Mouse (Mus musculus): ENCODE data around the gene Epb42. TPM values are rescaled to one million over a fixed set of nuclear protein-coding genes. Genes with fewer than 3 reads are reported as not detected.
"Not testable (repeated sequence)": the region's sequence is repeated elsewhere in the genome, so short reads cannot be mapped to it uniquely, and the experiment has no call there.

Epb42 gene
- total and polyA plus RNA-seq, 3 experiments, result 1.1 to 88.7 (median 6.2) TPM

- no peaks in the 10 kb centered on the region for H3K27me3 ChIP-seq (ENCODE audit: insufficient read depth, low read length)
- no peak overlapping the region for H3K4me3 ChIP-seq (ENCODE audit: low read depth, low read length)
- TF ChIP-seq TAL1 (conservative IDR thresholded peaks at IDR 0.05; ENCODE audit: low read depth, low read length) (no peak), CTCF (IDR thresholded peaks at IDR 0.05; ENCODE audit: low read depth, low read length) (peak; percentile 17; the same call in 1 of the 2 replicates)
- peaks cover 13% of the 10 kb centered on the region for H3K36me3 ChIP-seq (replicated peaks)
- H3K9me3 ChIP-seq (replicated peaks), result no peaks in the 10 kb centered on the region
- H3K4me1 ChIP-seq (ENCODE audit: insufficient read depth, low read depth, low read length), result peaks cover 19% of the 10 kb centered on the region
- peak; percentile 24 for DNase-seq (ENCODE audit: low spot score)
- no peak for ATAC-seq (ENCODE audit: extremely low read depth, insufficient number of reproducible peaks, low FRiP score, poor library complexity, severe bottlenecking)
These were observed 60.6 kb downstream of the Epb42 start for GRCm38 (mm10) chr2:120976308-120976707.

- DNase-seq (ENCODE audit: low spot score) (no peak), ATAC-seq (ENCODE audit: extremely low read depth, insufficient number of reproducible peaks, low FRiP score, poor library complexity, severe bottlenecking) (no peak)
- Histone ChIP-seq H3K27me3 (ENCODE audit: insufficient read depth, low read length) (no peaks in the 10 kb centered on the region), H3K9me3 (replicated peaks) (no peaks in the 10 kb centered on the region), H3K36me3 (replicated peaks) (no peaks in the 10 kb centered on the region), H3K4me1 (ENCODE audit: insufficient read depth, low read depth, low read length) (peaks cover 28% of the 10 kb centered on the region), H3K4me3 (ENCODE audit: low read depth, low read length) (no peak overlapping the region)
- TF ChIP-seq POLR2AphosphoS5 (IDR thresholded peaks at IDR 0.05; ENCODE audit: insufficient replicate concordance, low read depth, low read length) (no peak), GATA2 (IDR thresholded peaks at IDR 0.05; ENCODE audit: borderline replicate concordance, low read depth, low read length) (no peak), CTCF (IDR thresholded peaks at IDR 0.05; ENCODE audit: low read depth, low read length) (no peak), GATA1 (IDR thresholded peaks at IDR 0.05; ENCODE audit: borderline replicate concordance, low read length) (no peak), TAL1 (conservative IDR thresholded peaks at IDR 0.05; ENCODE audit: low read depth, low read length) (no peak)
These were observed 63.9 kb downstream of the Epb42 start for GRCm38 (mm10) chr2:120972964-120973363.

GRCm38 (mm10) chr2:120972257-120972656 lies 64.6 kb downstream of the Epb42 start:
- ATAC-seq (ENCODE audit: extremely low read depth, insufficient number of reproducible peaks, low FRiP score, poor library complexity, severe bottlenecking); H3K27me3 ChIP-seq (ENCODE audit: insufficient read depth, low read length); H3K4me3 ChIP-seq (ENCODE audit: low read depth, low read length); H3K9me3 ChIP-seq (replicated peaks); H3K36me3 ChIP-seq (replicated peaks); DNase-seq (ENCODE audit: low spot score): not testable (repeated sequence)
- H3K4me1 ChIP-seq (ENCODE audit: insufficient read depth, low read depth, low read length), result peaks cover 26% of the 10 kb centered on the region

- peaks cover 8% of the 10 kb centered on the region for H3K36me3 ChIP-seq (replicated peaks)
- H3K4me1 ChIP-seq (ENCODE audit: insufficient read depth, low read depth, low read length), result peaks cover 26% of the 10 kb centered on the region
- H3K27me3 ChIP-seq (ENCODE audit: insufficient read depth, low read length), result no peaks in the 10 kb centered on the region
- DNase-seq (ENCODE audit: low spot score) (no peak), ATAC-seq (ENCODE audit: extremely low read depth, insufficient number of reproducible peaks, low FRiP score, poor library complexity, severe bottlenecking) (no peak)
- no peaks in the 10 kb centered on the region for H3K9me3 ChIP-seq (replicated peaks)
- H3K4me3 ChIP-seq (ENCODE audit: low read depth, low read length), result no peak overlapping the region; the same call in 1 of the 2 replicates
- no peak for TF ChIP-seq GATA2 (IDR thresholded peaks at IDR 0.05; ENCODE audit: borderline replicate concordance, low read depth, low read length)
- no peak for TF ChIP-seq POLR2AphosphoS5 (IDR thresholded peaks at IDR 0.05; ENCODE audit: insufficient replicate concordance, low read depth, low read length)
- TF ChIP-seq CTCF (IDR thresholded peaks at IDR 0.05; ENCODE audit: low read depth, low read length), result no peak
- TF ChIP-seq TAL1 (conservative IDR thresholded peaks at IDR 0.05; ENCODE audit: low read depth, low read length), result no peak
These were observed 65.1 kb downstream of the Epb42 start for GRCm38 (mm10) chr2:120971766-120972165.

- peak; percentile 91 for DNase-seq (ENCODE audit: low spot score)
- peak; percentile 79 for ATAC-seq (ENCODE audit: extremely low read depth, insufficient number of reproducible peaks, low FRiP score, poor library complexity, severe bottlenecking)
- Histone ChIP-seq H3K36me3 (replicated peaks) (peaks cover 17% of the 10 kb centered on the region), H3K9me3 (replicated peaks) (no peaks in the 10 kb centered on the region), H3K4me1 (ENCODE audit: insufficient read depth, low read depth, low read length) (peaks cover 31% of the 10 kb centered on the region), H3K27me3 (ENCODE audit: insufficient read depth, low read length) (no peaks in the 10 kb centered on the region), H3K4me3 (ENCODE audit: low read depth, low read length) (peak within 1 kb of the TSS; percentile 89)
- TF ChIP-seq TAL1 (conservative IDR thresholded peaks at IDR 0.05; ENCODE audit: low read depth, low read length), result no peak
- TF ChIP-seq POLR2AphosphoS5 (IDR thresholded peaks at IDR 0.05; ENCODE audit: insufficient replicate concordance, low read depth, low read length), result no peak
- no peak for TF ChIP-seq CTCF (IDR thresholded peaks at IDR 0.05; ENCODE audit: low read depth, low read length)
- TF ChIP-seq GATA1 (IDR thresholded peaks at IDR 0.05; ENCODE audit: borderline replicate concordance, low read length), result no peak
- no peak for TF ChIP-seq GATA2 (IDR thresholded peaks at IDR 0.05; ENCODE audit: borderline replicate concordance, low read depth, low read length)
These were observed 66.3 kb downstream of the Epb42 start, which contains the start of gene Ubr1 for GRCm38 (mm10) chr2:120970559-120971080. Gene Ubr1 (minus strand): TSS chr2:120970715.

- DNase-seq (ENCODE audit: low spot score) (peak; percentile 10), ATAC-seq (ENCODE audit: extremely low read depth, insufficient number of reproducible peaks, low FRiP score, poor library complexity, severe bottlenecking) (no peak)
- Histone ChIP-seq H3K36me3 (replicated peaks) (peaks cover 19% of the 10 kb centered on the region), H3K27me3 (ENCODE audit: insufficient read depth, low read length) (no peaks in the 10 kb centered on the region), H3K4me3 (ENCODE audit: low read depth, low read length) (peak overlapping the region; percentile 89), H3K9me3 (replicated peaks) (no peaks in the 10 kb centered on the region), H3K4me1 (ENCODE audit: insufficient read depth, low read depth, low read length) (peaks cover 31% of the 10 kb centered on the region)
- TF ChIP-seq TAL1 (conservative IDR thresholded peaks at IDR 0.05; ENCODE audit: low read depth, low read length) (no peak), POLR2AphosphoS5 (IDR thresholded peaks at IDR 0.05; ENCODE audit: insufficient replicate concordance, low read depth, low read length) (no peak), GATA1 (IDR thresholded peaks at IDR 0.05; ENCODE audit: borderline replicate concordance, low read length) (no peak), GATA2 (IDR thresholded peaks at IDR 0.05; ENCODE audit: borderline replicate concordance, low read depth, low read length) (no peak), CTCF (IDR thresholded peaks at IDR 0.05; ENCODE audit: low read depth, low read length) (no peak)
These were observed 66.8 kb downstream of the Epb42 start for GRCm38 (mm10) chr2:120970045-120970539.

Other genes starting within 250 kb of the Epb42 start
- gene Cdan1, start 186.9 kb downstream of the Epb42 start, total RNA-seq (2014; fragmentation: Nextera tagmentation), result 26.2 and 33.2 TPM in 2 replicates
- 18.4 and 19.9 TPM in 2 replicates for gene Cdan1, start 186.9 kb downstream of the Epb42 start, total RNA-seq (2017)
- gene Cdan1, start 186.9 kb downstream of the Epb42 start, polyA plus RNA-seq (2012), result 63.1 and 92.7 TPM in 2 replicates
- gene Ttbk2, start 186.5 kb downstream of the Epb42 start, total RNA-seq (2014; fragmentation: Nextera tagmentation), result 7.1 and 9.2 TPM in 2 replicates
- gene Ttbk2, start 186.5 kb downstream of the Epb42 start, total RNA-seq (2017), result 7.3 and 8.4 TPM in 2 replicates
- 4.9 and 5.8 TPM in 2 replicates for gene Ttbk2, start 186.5 kb downstream of the Epb42 start, polyA plus RNA-seq (2012)
- 49.1 and 49.4 TPM in 2 replicates for gene Ubr1, start 66.4 kb downstream of the Epb42 start, total RNA-seq (2014; fragmentation: Nextera tagmentation)
- gene Ubr1, start 66.4 kb downstream of the Epb42 start, total RNA-seq (2017), result 27.6 and 33.2 TPM in 2 replicates
- gene Ubr1, start 66.4 kb downstream of the Epb42 start, polyA plus RNA-seq (2012), result 19.7 and 26.5 TPM in 2 replicates
- 16.9 and 22.8 TPM in 2 replicates for gene Tmem62, start 60.1 kb downstream of the Epb42 start, total RNA-seq (2014; fragmentation: Nextera tagmentation)
- gene Tmem62, start 60.1 kb downstream of the Epb42 start, total RNA-seq (2017), result 16.7 and 19.5 TPM in 2 replicates
- gene Tmem62, start 60.1 kb downstream of the Epb42 start, polyA plus RNA-seq (2012), result 1.7 and 2.1 TPM in 2 replicates
- 53.7 and 55.4 TPM in 2 replicates for gene Ccndbp1, start 28.7 kb downstream of the Epb42 start, total RNA-seq (2014; fragmentation: Nextera tagmentation)
- 66.2 and 70.5 TPM in 2 replicates for gene Ccndbp1, start 28.7 kb downstream of the Epb42 start, total RNA-seq (2017)
- 8.0 and 14.7 TPM in 2 replicates for gene Ccndbp1, start 28.7 kb downstream of the Epb42 start, polyA plus RNA-seq (2012)
- not detected in 2 replicates for gene Tgm5, start 48.8 kb upstream of the Epb42 start, total RNA-seq (2014; fragmentation: Nextera tagmentation)
- 0.11 TPM in 1 of 2 replicates, not detected in the other for gene Tgm5, start 48.8 kb upstream of the Epb42 start, total RNA-seq (2017)
- not detected in 2 replicates for gene Tgm5, start 48.8 kb upstream of the Epb42 start, polyA plus RNA-seq (2012)
- gene Tgm7, start 72.7 kb upstream of the Epb42 start, total RNA-seq (2014; fragmentation: Nextera tagmentation), result not detected in 2 replicates
- gene Tgm7, start 72.7 kb upstream of the Epb42 start, total RNA-seq (2017), result 0.05 TPM in 1 of 2 replicates, not detected in the other
- not detected in 2 replicates for gene Tgm7, start 72.7 kb upstream of the Epb42 start, polyA plus RNA-seq (2012)
- 25.1 and 29.3 TPM in 2 replicates for gene Adal, start 103.4 kb upstream of the Epb42 start, total RNA-seq (2014; fragmentation: Nextera tagmentation)
- 15.2 and 15.5 TPM in 2 replicates for gene Adal, start 103.4 kb upstream of the Epb42 start, total RNA-seq (2017)
- 2.4 and 2.9 TPM in 2 replicates for gene Adal, start 103.4 kb upstream of the Epb42 start, polyA plus RNA-seq (2012)
- gene Lcmt2, start 103.6 kb upstream of the Epb42 start, total RNA-seq (2014; fragmentation: Nextera tagmentation), result 8.1 and 12.0 TPM in 2 replicates
- 8.0 and 9.6 TPM in 2 replicates for gene Lcmt2, start 103.6 kb upstream of the Epb42 start, total RNA-seq (2017)
- 7.4 and 9.3 TPM in 2 replicates for gene Lcmt2, start 103.6 kb upstream of the Epb42 start, polyA plus RNA-seq (2012)
- 73.7 and 75.2 TPM in 2 replicates for gene Tubgcp4, start 133.6 kb upstream of the Epb42 start, total RNA-seq (2014; fragmentation: Nextera tagmentation)
- 60.9 and 61.9 TPM in 2 replicates for gene Tubgcp4, start 133.6 kb upstream of the Epb42 start, total RNA-seq (2017)
- gene Tubgcp4, start 133.6 kb upstream of the Epb42 start, polyA plus RNA-seq (2012), result 8.5 and 19.1 TPM in 2 replicates
- gene Zscan29, start 134.1 kb upstream of the Epb42 start, total RNA-seq (2014; fragmentation: Nextera tagmentation), result 20.1 and 29.1 TPM in 2 replicates
- gene Zscan29, start 134.1 kb upstream of the Epb42 start, total RNA-seq (2017), result 12.9 and 16.3 TPM in 2 replicates
- 10.2 and 10.3 TPM in 2 replicates for gene Zscan29, start 134.1 kb upstream of the Epb42 start, polyA plus RNA-seq (2012)
- gene Trp53bp1, start 234.3 kb upstream of the Epb42 start, total RNA-seq (2014; fragmentation: Nextera tagmentation), result 41.1 and 44.1 TPM in 2 replicates
- 20.1 and 21.6 TPM in 2 replicates for gene Trp53bp1, start 234.3 kb upstream of the Epb42 start, total RNA-seq (2017)
- gene Trp53bp1, start 234.3 kb upstream of the Epb42 start, polyA plus RNA-seq (2012), result 16.2 and 25.9 TPM in 2 replicates